ENCODE assay signal across 15 mouse cellular contexts in genomic region chr3:38257843-38258290, GRCm38 (mm10).
A peak's percentile ranks its signal among the peaks of the same experiment; 100 is the strongest.
DNase-seq lines count a peak whose midpoint lies in the region; ATAC-seq and TF ChIP-seq lines count a peak whose summit lies in the region.
"Had no signal": no experiment of that assay in that cellular context is flagged by ENCODE, and none has a peak within 500 bp of the region (broad histone marks: within the 10 kb centered on the region; RNA-seq: fewer than 3 reads in every experiment).

No protein-coding gene starts in this region.

- no peak overlapping the region for H3K4me3 ChIP-seq in heart, embryonic 12.5 days
- no peak overlapping the region for H3K4me3 ChIP-seq in heart, embryonic 11.5 days (ENCODE audit: low read depth, low read length)
- no peak overlapping the region for H3K4me3 ChIP-seq in testis, adult 2 months (ENCODE audit: control insufficient read depth, low read depth, low read length)
- no peak overlapping the region for H3K4me3 ChIP-seq in limb, embryonic 12.5 days (replicated peaks)
- H3K4me3 ChIP-seq in gastrocnemius, adult 2 months = no peak overlapping the region
- H3K4me3 ChIP-seq: embryonic facial prominence, embryonic 13.5 days; hindbrain, embryonic 15.5 days had no signal

- no peaks in the 10 kb centered on the region; the same call in none of the 2 replicates for H3K9me3 ChIP-seq in heart, embryonic 12.5 days (replicated peaks)
- H3K9me3 ChIP-seq in heart, embryonic 11.5 days (replicated peaks; ENCODE audit: control insufficient read depth, low read length) = no peaks in the 10 kb centered on the region
- 0 out of 2 replicates have a peak, but pooled peaks cover 2% of the 10 kb centered on the region for H3K9me3 ChIP-seq in limb, embryonic 12.5 days
- H3K9me3 ChIP-seq: embryonic facial prominence, embryonic 13.5 days; hindbrain, embryonic 15.5 days had no signal

- no peak for TF ChIP-seq CTCF in testis, adult 2 months (IDR thresholded peaks at IDR 0.05; ENCODE audit: control insufficient read depth, insufficient read depth, insufficient replicate concordance, low read depth, low read length)
- no peak for TF ChIP-seq CTCF in gastrocnemius, adult 2 months (IDR thresholded peaks at IDR 0.05)

- WGBS in heart, embryonic 12.5 days = 44% methylated on average over 14 of the region's 14 CpGs
- 53% methylated on average over 14 of the region's 14 CpGs for WGBS in heart, embryonic 11.5 days (ENCODE audit: insufficient replicate concordance)
- 57% methylated on average over 14 of the region's 14 CpGs for WGBS in limb, embryonic 12.5 days

- no peaks in the 10 kb centered on the region for H3K36me3 ChIP-seq in heart, embryonic 12.5 days
- no peaks in the 10 kb centered on the region for H3K36me3 ChIP-seq in heart, embryonic 11.5 days (ENCODE audit: control insufficient read depth, insufficient read depth, low read length)
- no peaks in the 10 kb centered on the region for H3K36me3 ChIP-seq in testis, adult 2 months (ENCODE audit: control insufficient read depth, insufficient read depth, low read length)
- no peaks in the 10 kb centered on the region for H3K36me3 ChIP-seq in limb, embryonic 12.5 days
- H3K36me3 ChIP-seq: embryonic facial prominence, embryonic 13.5 days; hindbrain, embryonic 15.5 days had no signal

- no peak for DNase-seq in testis, postnatal 10 days (ENCODE audit: low spot score)
- no peak for DNase-seq in testis, postnatal 14 days (ENCODE audit: low spot score)
- no peak for DNase-seq in gastrocnemius, adult 2 months
- DNase-seq: cerebellum, postnatal 14 days; kidney, adult 9 months; kidney, postnatal 4 days; right cerebral cortex, postnatal 25 days had no signal

- H3K9ac ChIP-seq in heart, embryonic 12.5 days = no peak overlapping the region
- H3K9ac ChIP-seq in heart, embryonic 11.5 days (ENCODE audit: low read depth, low read length) = no peak overlapping the region
- no peak overlapping the region for H3K9ac ChIP-seq in limb, embryonic 12.5 days (replicated peaks)
- H3K9ac ChIP-seq: embryonic facial prominence, embryonic 13.5 days; hindbrain, embryonic 15.5 days had no signal

- ATAC-seq in heart, embryonic 12.5 days (ENCODE audit: insufficient number of reproducible peaks, low FRiP score) = 0 out of 2 replicates have a peak, but pooled peaks have one; percentile 20
- ATAC-seq in heart, embryonic 11.5 days (replicated peaks; ENCODE audit: insufficient number of reproducible peaks, low FRiP score, low TSS enrichment) = no peak
- ATAC-seq in limb, embryonic 12.5 days (ENCODE audit: insufficient number of reproducible peaks, insufficient read depth, low FRiP score, low TSS enrichment, low read depth) = 0 out of 2 replicates have a peak, but pooled peaks have one; percentile 15
- ATAC-seq in megakaryocyte-erythroid progenitor cell, adult 5-6 weeks (replicated peaks; ENCODE audit: low FRiP score, low TSS enrichment, poor library complexity, severe bottlenecking) = peak; percentile 77
- ATAC-seq: lung, postnatal 0 days had no signal

- no peak for TF ChIP-seq POLR2A in testis, adult 2 months (IDR thresholded peaks at IDR 0.05; ENCODE audit: control insufficient read depth, low read depth, low read length)

- H3K27ac ChIP-seq in heart, embryonic 12.5 days (ENCODE audit: poor library complexity, severe bottlenecking) = peak overlapping the region; percentile 4; the same call in 1 of the 2 replicates
- no peak overlapping the region for H3K27ac ChIP-seq in heart, embryonic 11.5 days (ENCODE audit: low read depth, low read length)
- H3K27ac ChIP-seq in testis, adult 2 months (ENCODE audit: control insufficient read depth, insufficient read depth, low read depth, low read length) = peak overlapping the region; percentile 30; the same call in 1 of the 2 replicates
- no peak overlapping the region for H3K27ac ChIP-seq in limb, embryonic 12.5 days
- H3K27ac ChIP-seq in gastrocnemius, adult 2 months = no peak overlapping the region
- H3K27ac ChIP-seq: embryonic facial prominence, embryonic 13.5 days; hindbrain, embryonic 15.5 days had no signal

- intact Hi-C loops in gastrocnemius, adult 2 months (cut with DNase I) = no loop called here

- peaks cover 16% of the 10 kb centered on the region for H3K4me1 ChIP-seq in heart, embryonic 12.5 days (replicated peaks)
- H3K4me1 ChIP-seq in heart, embryonic 11.5 days (ENCODE audit: control insufficient read depth, insufficient read depth, low read length) = peaks cover 4% of the 10 kb centered on the region; the same call in 1 of the 2 replicates
- H3K4me1 ChIP-seq in testis, adult 2 months (ENCODE audit: control insufficient read depth, insufficient read depth, low read length) = no peaks in the 10 kb centered on the region; the same call in 1 of the 2 replicates
- H3K4me1 ChIP-seq in limb, embryonic 12.5 days (replicated peaks) = peaks cover 11% of the 10 kb centered on the region

- no peak overlapping the region for H3K4me2 ChIP-seq in heart, embryonic 12.5 days
- no peak overlapping the region for H3K4me2 ChIP-seq in heart, embryonic 11.5 days
- H3K4me2 ChIP-seq in limb, embryonic 12.5 days = no peak overlapping the region
- H3K4me2 ChIP-seq: embryonic facial prominence, embryonic 13.5 days; hindbrain, embryonic 15.5 days had no signal

- no peaks in the 10 kb centered on the region for H3K27me3 ChIP-seq in heart, embryonic 12.5 days (replicated peaks)
- H3K27me3 ChIP-seq in heart, embryonic 11.5 days (ENCODE audit: control insufficient read depth, insufficient read depth, low read length) = no peaks in the 10 kb centered on the region
- H3K27me3 ChIP-seq in testis, adult 2 months (ENCODE audit: control insufficient read depth, insufficient read depth, low read length) = no peaks in the 10 kb centered on the region
- H3K27me3 ChIP-seq in limb, embryonic 12.5 days = no peaks in the 10 kb centered on the region
- H3K27me3 ChIP-seq: embryonic facial prominence, embryonic 13.5 days; hindbrain, embryonic 15.5 days had no signal

Comparison
In these comparisons a context has a peak if more than half of its experiments do, and no peak if none do; other contexts are left out.
1. H3K27ac ChIP-seq: peak in heart, embryonic 12.5 days (single experiment) and testis, adult 2 months (single experiment); none in heart, embryonic 11.5 days (single experiment), limb, embryonic 12.5 days (single experiment) and gastrocnemius, adult 2 months (single experiment).